Mouse (Mus musculus): ENCODE data around the gene Adamts1. TPM values are rescaled to one million over a fixed set of nuclear protein-coding genes. Genes with fewer than 3 reads are reported as not detected.

Adamts1 gene
- total and polyA plus RNA-seq, 3 experiments = 0.11 TPM; not detected in 2

DNA sequence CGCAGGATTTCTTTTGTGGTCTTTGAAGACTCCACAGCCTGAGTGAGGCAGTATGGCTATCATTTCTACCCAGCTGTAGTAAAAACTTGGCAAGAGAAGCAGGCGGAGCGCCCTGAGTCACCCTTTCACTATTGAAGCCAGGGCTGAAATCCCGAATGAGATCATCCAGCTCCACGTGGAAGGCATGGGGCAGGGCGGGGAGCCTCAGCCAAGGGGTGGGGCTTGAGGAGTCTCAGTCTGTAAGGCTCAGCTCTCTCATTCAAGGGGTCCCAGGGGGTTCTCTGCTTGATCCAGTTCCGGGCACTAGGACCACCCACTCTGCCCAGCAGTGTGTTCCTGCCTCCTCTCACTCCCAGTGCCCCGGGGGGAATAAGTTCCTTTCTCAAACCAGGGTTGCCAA is 2.2 kb downstream of the Adamts1 start:
- no peak for DNase-seq (ENCODE audit: low spot score)
- H3K36me3 ChIP-seq (replicated peaks) = no peaks in the 10 kb centered on the region
- H3K4me1 ChIP-seq (ENCODE audit: insufficient read depth, low read depth, low read length) = peaks cover 3% of the 10 kb centered on the region; the same call in 1 of the 2 replicates
- peaks cover 24% of the 10 kb centered on the region; the same call in 1 of the 2 replicates for H3K27me3 ChIP-seq (ENCODE audit: insufficient read depth, low read length)
- no peak for ATAC-seq (ENCODE audit: extremely low read depth, insufficient number of reproducible peaks, low FRiP score, poor library complexity, severe bottlenecking)
- TF ChIP-seq TAL1 (conservative IDR thresholded peaks at IDR 0.05; ENCODE audit: low read depth, low read length) (no peak), CTCF (IDR thresholded peaks at IDR 0.05; ENCODE audit: low read depth, low read length) (no peak), GATA1 (IDR thresholded peaks at IDR 0.05; ENCODE audit: borderline replicate concordance, low read length) (no peak), POLR2AphosphoS5 (IDR thresholded peaks at IDR 0.05; ENCODE audit: insufficient replicate concordance, low read depth, low read length) (no peak), GATA2 (IDR thresholded peaks at IDR 0.05; ENCODE audit: borderline replicate concordance, low read depth, low read length) (no peak)
- no peak overlapping the region for H3K4me3 ChIP-seq (ENCODE audit: low read depth, low read length)
- peaks cover 29% of the 10 kb centered on the region for H3K9me3 ChIP-seq (replicated peaks)

DNA sequence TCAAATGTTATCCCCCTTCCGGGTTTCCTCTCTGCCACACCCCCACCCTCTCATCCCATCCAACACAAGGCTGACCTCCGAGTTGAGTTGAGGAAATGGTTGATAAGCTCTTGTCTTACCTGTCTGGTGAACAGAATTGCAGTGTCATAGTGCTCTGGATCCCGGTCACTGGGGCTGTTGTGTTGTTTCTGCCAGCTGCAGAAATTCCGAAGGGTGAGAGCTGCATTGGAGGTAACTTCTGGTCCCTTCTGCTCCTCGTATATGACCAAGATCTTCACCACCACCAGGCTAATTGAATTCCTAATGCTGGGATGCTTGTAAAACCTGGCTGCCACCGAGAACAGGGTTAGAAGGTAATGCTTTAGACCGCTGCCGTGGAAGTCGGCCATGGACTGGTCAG is 2.9 kb downstream of the Adamts1 start:
- H3K4me1 ChIP-seq (ENCODE audit: insufficient read depth, low read depth, low read length) = peaks cover 3% of the 10 kb centered on the region; the same call in 1 of the 2 replicates
- H3K36me3 ChIP-seq (replicated peaks) = no peaks in the 10 kb centered on the region
- no peak overlapping the region for H3K4me3 ChIP-seq (ENCODE audit: low read depth, low read length)
- peaks cover 29% of the 10 kb centered on the region for H3K9me3 ChIP-seq (replicated peaks)
- no peak for DNase-seq (ENCODE audit: low spot score)
- no peak for ATAC-seq (ENCODE audit: extremely low read depth, insufficient number of reproducible peaks, low FRiP score, poor library complexity, severe bottlenecking)
- TF ChIP-seq CTCF (IDR thresholded peaks at IDR 0.05; ENCODE audit: low read depth, low read length) (no peak), TAL1 (conservative IDR thresholded peaks at IDR 0.05; ENCODE audit: low read depth, low read length) (no peak), POLR2AphosphoS5 (IDR thresholded peaks at IDR 0.05; ENCODE audit: insufficient replicate concordance, low read depth, low read length) (no peak), GATA2 (IDR thresholded peaks at IDR 0.05; ENCODE audit: borderline replicate concordance, low read depth, low read length) (no peak), GATA1 (IDR thresholded peaks at IDR 0.05; ENCODE audit: borderline replicate concordance, low read length) (no peak)
- H3K27me3 ChIP-seq (ENCODE audit: insufficient read depth, low read length) = peaks cover 24% of the 10 kb centered on the region; the same call in 1 of the 2 replicates

DNA sequence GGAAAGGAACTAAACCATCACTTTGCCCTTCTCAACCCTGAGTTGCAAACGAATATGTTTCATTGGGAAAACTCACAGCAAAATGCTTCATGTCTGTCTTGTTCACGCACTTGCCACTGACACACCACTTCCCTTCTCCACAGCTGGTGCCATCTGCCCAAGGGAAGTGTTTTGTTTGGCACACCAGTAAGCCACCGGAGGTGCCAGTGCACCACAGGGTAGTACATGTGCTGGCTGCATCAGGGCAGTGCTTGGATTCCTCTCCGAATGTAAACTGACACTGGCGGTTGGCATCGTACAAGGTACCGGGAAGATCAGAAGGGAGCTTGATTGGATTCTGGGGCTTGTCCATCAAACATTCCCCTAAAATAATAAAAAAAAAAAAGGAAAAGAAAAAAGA is 4.6 kb downstream of the Adamts1 start:
- Histone ChIP-seq H3K4me3 (ENCODE audit: low read depth, low read length) (no peak overlapping the region), H3K27me3 (ENCODE audit: insufficient read depth, low read length) (peaks cover 21% of the 10 kb centered on the region; the same call in 1 of the 2 replicates), H3K36me3 (replicated peaks) (no peaks in the 10 kb centered on the region), H3K4me1 (ENCODE audit: insufficient read depth, low read depth, low read length) (peaks cover 3% of the 10 kb centered on the region; the same call in 1 of the 2 replicates), H3K9me3 (replicated peaks) (peaks cover 29% of the 10 kb centered on the region)
- TF ChIP-seq TAL1 (conservative IDR thresholded peaks at IDR 0.05; ENCODE audit: low read depth, low read length) (no peak), GATA2 (IDR thresholded peaks at IDR 0.05; ENCODE audit: borderline replicate concordance, low read depth, low read length) (no peak), GATA1 (IDR thresholded peaks at IDR 0.05; ENCODE audit: borderline replicate concordance, low read length) (no peak), POLR2AphosphoS5 (IDR thresholded peaks at IDR 0.05; ENCODE audit: insufficient replicate concordance, low read depth, low read length) (no peak), CTCF (IDR thresholded peaks at IDR 0.05; ENCODE audit: low read depth, low read length) (no peak)
- ATAC-seq (ENCODE audit: extremely low read depth, insufficient number of reproducible peaks, low FRiP score, poor library complexity, severe bottlenecking) = no peak
- no peak for DNase-seq (ENCODE audit: low spot score)

DNA sequence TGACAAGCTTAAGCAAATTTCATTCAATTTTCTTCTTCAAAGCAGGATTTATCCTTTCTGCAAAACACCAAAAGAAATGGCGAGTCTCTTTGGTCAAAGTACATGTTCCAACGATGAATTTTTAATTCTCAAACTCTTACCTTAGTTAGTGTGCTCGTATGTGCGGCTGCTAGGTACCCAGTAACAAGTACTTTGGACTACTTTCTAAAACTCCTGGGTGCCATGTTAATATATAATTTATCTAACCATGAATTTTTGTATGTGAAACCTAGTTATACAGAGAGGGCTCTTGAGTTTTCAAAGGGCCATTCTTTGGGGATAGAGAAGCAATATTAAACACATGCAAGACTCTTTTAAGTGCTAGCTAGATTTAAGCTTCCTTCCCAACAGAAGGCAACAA is 5.8 kb downstream of the Adamts1 start:
- ATAC-seq (ENCODE audit: extremely low read depth, insufficient number of reproducible peaks, low FRiP score, poor library complexity, severe bottlenecking) = no peak
- Histone ChIP-seq H3K4me3 (ENCODE audit: low read depth, low read length) (no peak overlapping the region), H3K9me3 (replicated peaks) (peaks cover 19% of the 10 kb centered on the region), H3K4me1 (ENCODE audit: insufficient read depth, low read depth, low read length) (peaks cover 3% of the 10 kb centered on the region; the same call in 1 of the 2 replicates), H3K36me3 (replicated peaks) (no peaks in the 10 kb centered on the region), H3K27me3 (ENCODE audit: insufficient read depth, low read length) (peaks cover 10% of the 10 kb centered on the region; the same call in 1 of the 2 replicates)
- TF ChIP-seq GATA2 (IDR thresholded peaks at IDR 0.05; ENCODE audit: borderline replicate concordance, low read depth, low read length) (no peak), GATA1 (IDR thresholded peaks at IDR 0.05; ENCODE audit: borderline replicate concordance, low read length) (no peak), TAL1 (conservative IDR thresholded peaks at IDR 0.05; ENCODE audit: low read depth, low read length) (no peak), CTCF (IDR thresholded peaks at IDR 0.05; ENCODE audit: low read depth, low read length) (no peak), POLR2AphosphoS5 (IDR thresholded peaks at IDR 0.05; ENCODE audit: insufficient replicate concordance, low read depth, low read length) (no peak)
- no peak for DNase-seq (ENCODE audit: low spot score)

DNA sequence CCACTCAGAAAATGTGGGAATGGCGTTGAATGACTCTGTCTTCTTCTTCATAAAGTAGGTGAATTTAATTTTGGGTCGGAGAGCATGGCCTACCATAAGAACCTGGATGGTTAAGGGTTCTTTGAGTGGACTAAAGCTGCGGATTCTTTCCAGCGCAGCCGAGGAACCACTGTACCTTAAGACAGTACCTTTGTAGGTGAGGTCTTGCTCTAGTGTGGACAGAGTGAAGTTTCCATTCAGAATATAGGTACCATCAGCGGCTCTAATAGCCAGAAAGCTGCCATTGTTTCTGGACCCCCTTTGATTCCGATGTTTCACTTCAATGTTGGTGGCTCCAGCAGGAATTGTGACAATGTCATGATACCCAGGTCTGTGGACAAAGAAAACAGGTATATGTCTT is 7.2 kb downstream of the Adamts1 start:
- Histone ChIP-seq H3K9me3 (replicated peaks) (peaks cover 7% of the 10 kb centered on the region), H3K4me1 (ENCODE audit: insufficient read depth, low read depth, low read length) (no peaks in the 10 kb centered on the region), H3K36me3 (replicated peaks) (no peaks in the 10 kb centered on the region), H3K4me3 (ENCODE audit: low read depth, low read length) (no peak overlapping the region), H3K27me3 (ENCODE audit: insufficient read depth, low read length) (peaks cover 2% of the 10 kb centered on the region; the same call in 1 of the 2 replicates)
- no peak for ATAC-seq (ENCODE audit: extremely low read depth, insufficient number of reproducible peaks, low FRiP score, poor library complexity, severe bottlenecking)
- DNase-seq (ENCODE audit: low spot score) = no peak
- TF ChIP-seq GATA2 (IDR thresholded peaks at IDR 0.05; ENCODE audit: borderline replicate concordance, low read depth, low read length) (no peak), TAL1 (conservative IDR thresholded peaks at IDR 0.05; ENCODE audit: low read depth, low read length) (no peak), GATA1 (IDR thresholded peaks at IDR 0.05; ENCODE audit: borderline replicate concordance, low read length) (no peak), CTCF (IDR thresholded peaks at IDR 0.05; ENCODE audit: low read depth, low read length) (no peak), POLR2AphosphoS5 (IDR thresholded peaks at IDR 0.05; ENCODE audit: insufficient replicate concordance, low read depth, low read length) (no peak)

DNA sequence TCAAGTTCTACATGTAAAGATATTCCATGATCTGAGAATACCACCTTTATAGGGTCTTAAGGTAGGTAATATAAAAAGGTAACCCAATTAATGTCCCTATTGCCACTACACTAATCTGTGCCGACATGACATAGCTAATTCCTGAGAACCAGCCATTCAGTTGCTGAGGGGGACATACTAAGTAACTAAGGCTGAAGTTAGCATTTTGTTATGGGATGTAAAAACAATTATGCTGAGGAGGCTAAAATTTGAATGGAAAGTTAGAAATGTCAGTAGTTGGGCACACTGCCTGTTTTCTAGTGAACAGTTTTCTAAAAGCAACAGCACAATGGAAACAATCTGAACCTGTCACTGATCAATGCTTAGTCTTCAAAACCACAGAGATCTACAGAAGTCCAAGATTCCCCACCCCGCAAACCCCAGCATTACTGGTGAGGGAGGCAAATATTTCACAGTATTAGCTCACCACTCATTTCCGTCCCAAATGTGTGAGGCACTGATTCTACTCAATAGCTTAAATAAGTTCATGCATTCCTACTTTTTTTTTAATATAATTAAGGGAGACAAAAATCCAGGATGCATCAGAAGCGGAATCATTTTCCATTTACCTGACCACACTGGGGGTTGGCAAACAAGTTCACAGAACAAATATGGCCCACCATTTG is 9.6 kb downstream of the Adamts1 start:
- no peaks in the 10 kb centered on the region for H3K36me3 ChIP-seq (replicated peaks)
- no peak for TF ChIP-seq POLR2AphosphoS5 (IDR thresholded peaks at IDR 0.05; ENCODE audit: insufficient replicate concordance, low read depth, low read length)
- TF ChIP-seq TAL1 (conservative IDR thresholded peaks at IDR 0.05; ENCODE audit: low read depth, low read length) = no peak
- TF ChIP-seq GATA1 (IDR thresholded peaks at IDR 0.05; ENCODE audit: borderline replicate concordance, low read length) = no peak
- no peak for TF ChIP-seq GATA2 (IDR thresholded peaks at IDR 0.05; ENCODE audit: borderline replicate concordance, low read depth, low read length)
- TF ChIP-seq CTCF (IDR thresholded peaks at IDR 0.05; ENCODE audit: low read depth, low read length) = no peak
- ATAC-seq (ENCODE audit: extremely low read depth, insufficient number of reproducible peaks, low FRiP score, poor library complexity, severe bottlenecking) = no peak
- peaks cover 2% of the 10 kb centered on the region for H3K9me3 ChIP-seq (replicated peaks)
- no peaks in the 10 kb centered on the region; the same call in 1 of the 2 replicates for H3K27me3 ChIP-seq (ENCODE audit: insufficient read depth, low read length)
- H3K4me3 ChIP-seq (ENCODE audit: low read depth, low read length) = no peak overlapping the region
- no peak for DNase-seq (ENCODE audit: low spot score)
- H3K4me1 ChIP-seq (ENCODE audit: insufficient read depth, low read depth, low read length) = no peaks in the 10 kb centered on the region

Measured in G1E (cell line).